Mouse (Mus musculus): ENCODE measurements at regions not wholly inside any gene's neighbourhood (a gene's known extent, or its start where the extent isn't known, plus 50 kb on each side); places are given as distances from the start of the nearest gene placed in this dataset.

- no peak for TF ChIP-seq CTCF (IDR thresholded peaks at IDR 0.05; ENCODE audit: extremely low read depth, insufficient read depth, low read length)
- TF ChIP-seq POLR2A (IDR thresholded peaks at IDR 0.05; ENCODE audit: extremely low read depth, insufficient read depth, low read length), result no peak
These were observed 114.8 kb upstream of the Lrig1 start for GRCm38 (mm10) chr6:94814711-94815110.

Measured in cortical plate, adult 2 months (tissue).